Mouse (Mus musculus) liver, embryonic 14.5 days (tissue): ENCODE data around the gene Sgms1.

ENCODE experiments used
- CTCF ChIP-seq: IDR thresholded peaks from 2 replicates; pipeline ENCODE4 v1.5.1; 2016; ENCODE audit warnings: antibody characterized with exemption, low read depth, control low read depth
- EP300 ChIP-seq: IDR thresholded peaks from 2 replicates; pipeline ENCODE4 v1.6.1; 2016; ENCODE audit warnings: antibody characterized with exemption, low read depth

- TF ChIP-seq CTCF (no peak), EP300 (no peak)
Measured at GRCm38 (mm10) chr19:32328089-32328828, 61.3 kb downstream of the Sgms1 start.
